Mouse (Mus musculus) CH12.LX (cell line): ENCODE data around the gene Vmn1r49. TPM values are rescaled to one million over a fixed set of nuclear protein-coding genes. Genes with fewer than 3 reads are reported as not detected.
"Not testable (repeated sequence)": the region's sequence is repeated elsewhere in the genome, so short reads cannot be mapped to it uniquely, and the experiment has no call there.

Experiments used
- DNase-seq: peaks from one replicate; pipeline ENCODE4 v3.0.0-alpha.2; 2013; ENCODE audit errors: extremely low read depth
- H3K27ac ChIP-seq: 2 replicates; pipeline ENCODE4 v1.5.1; 2012; ENCODE audit warnings: low read depth, mild to moderate bottlenecking, control low read depth, moderate library complexity; ENCODE audit not compliant: insufficient read depth
- H3K27me3 ChIP-seq: replicated peaks from 2 replicates; pipeline ENCODE3; 2012; ENCODE audit warnings: inconsistent platforms
- H3K36me3 ChIP-seq, 2 experiments: replicated peaks in 1 of 2; 2 replicates each; pipeline versions ENCODE3 to v1.6.1; 2012; ENCODE audit warnings: inconsistent platforms in 1 of 2, low read length in 1 of 2, mild to moderate bottlenecking in 1 of 2, mixed read lengths in 1 of 2, moderate library complexity in 1 of 2; ENCODE audit not compliant: control insufficient read depth in 1 of 2, insufficient read depth in 1 of 2
- H3K4me1 ChIP-seq, 2 experiments: 2 replicates each; pipeline ENCODE4 v1.6.1; 2012; ENCODE audit warnings: inconsistent platforms in 1 of 2, moderate library complexity in 1 of 2; ENCODE audit not compliant: insufficient read depth in 2 of 2, control insufficient read depth in 1 of 2
- H3K4me2 ChIP-seq: 2 replicates; pipeline ENCODE4 v1.6.1; 2012; ENCODE audit warnings: low read depth, mild to moderate bottlenecking, control low read depth; ENCODE audit not compliant: poor library complexity, insufficient read depth, severe bottlenecking
- H3K4me3 ChIP-seq, 3 experiments: fragments of 150-350 bp in 1 of 3; sonication (generic) in 1 of 3; replicated peaks in 1 of 3; 2 replicates each; pipeline versions ENCODE3 to v1.5.1; 2011 to 2012; ENCODE audit warnings: low read depth in 2 of 3, low read length in 2 of 3, mild to moderate bottlenecking in 2 of 3, moderate library complexity in 2 of 3, control low read depth in 1 of 3, improper control_type of control experiment in 1 of 3, inconsistent platforms in 1 of 3, mixed read lengths in 1 of 3; ENCODE audit not compliant: poor library complexity in 1 of 3
- H3K79me2 ChIP-seq: replicated peaks from 2 replicates; pipeline ENCODE4 v1.6.1; 2012; ENCODE audit warnings: mild to moderate bottlenecking, moderate library complexity; ENCODE audit not compliant: control insufficient read depth, poor library complexity, insufficient read depth, severe bottlenecking; ENCODE audit errors: extremely low read depth
- H3K9ac ChIP-seq: 2 replicates; pipeline ENCODE4 v1.6.1; 2012; ENCODE audit warnings: low read depth, mild to moderate bottlenecking, control low read depth, moderate library complexity; ENCODE audit not compliant: insufficient read depth
- H3K9me3 ChIP-seq: replicated peaks from 2 replicates; pipeline ENCODE3; 2012; ENCODE audit warnings: low read length, inconsistent platforms, mixed read lengths
- CTCF ChIP-seq, 2 experiments: IDR thresholded peaks in 1 of 2; conservative IDR thresholded peaks in 1 of 2; 2 replicates each; pipeline ENCODE4 v1.5.1; 2011 to 2012; ENCODE audit warnings: low read depth in 2 of 2, low read length in 2 of 2, improper control_type of control experiment in 1 of 2, inconsistent platforms in 1 of 2, mild to moderate bottlenecking in 1 of 2, moderate library complexity in 1 of 2
- E2F4 ChIP-seq: IDR thresholded peaks from 2 replicates; pipeline ENCODE4 v1.6.1; 2011; ENCODE audit warnings: low read depth, low read length, improper control_type of control experiment; ENCODE audit not compliant: insufficient replicate concordance
- ELF1 ChIP-seq: IDR thresholded peaks from 2 replicates; pipeline ENCODE4 v1.6.1; 2014; ENCODE audit warnings: low read depth, mild to moderate bottlenecking, inconsistent platforms, low read length, improper control_type of control experiment
- EP300 ChIP-seq: IDR thresholded peaks from 2 replicates; pipeline ENCODE4 v1.6.1; 2011; ENCODE audit warnings: low read length, improper control_type of control experiment
- GABPA ChIP-seq: IDR thresholded peaks from 2 replicates; pipeline ENCODE4 v1.6.1; 2012; ENCODE audit warnings: low read depth, low read length, improper control_type of control experiment, inconsistent platforms; ENCODE audit not compliant: insufficient replicate concordance
- JUN ChIP-seq: IDR thresholded peaks from 2 replicates; pipeline ENCODE4 v1.6.1; 2011; ENCODE audit warnings: low read depth, mild to moderate bottlenecking, low read length, improper control_type of control experiment, moderate library complexity; ENCODE audit not compliant: insufficient read depth
- KAT2A ChIP-seq: IDR thresholded peaks from 2 replicates; pipeline ENCODE4 v1.6.1; 2012; ENCODE audit warnings: low read length, improper control_type of control experiment, inconsistent platforms; ENCODE audit not compliant: insufficient replicate concordance
- MAFK ChIP-seq: IDR thresholded peaks from 2 replicates; pipeline ENCODE4 v1.6.1; 2011; ENCODE audit warnings: low read length, improper control_type of control experiment; ENCODE audit not compliant: insufficient replicate concordance
- MAX ChIP-seq: IDR thresholded peaks from 2 replicates; pipeline ENCODE4 v1.6.1; 2011; ENCODE audit warnings: low read length, improper control_type of control experiment
- MEF2A ChIP-seq: IDR thresholded peaks from 2 replicates; pipeline ENCODE4 v1.6.1; 2014; ENCODE audit warnings: low read depth, mild to moderate bottlenecking, inconsistent platforms, low read length, improper control_type of control experiment, borderline replicate concordance
- MYC ChIP-seq: IDR thresholded peaks from 2 replicates; pipeline ENCODE4 v1.6.1; 2011; ENCODE audit warnings: low read depth, mild to moderate bottlenecking, improper control_type of control experiment, low read length
- RCOR1 ChIP-seq: conservative IDR thresholded peaks from 2 replicates; pipeline ENCODE4 v1.6.1; 2012; ENCODE audit warnings: low read depth, mild to moderate bottlenecking, inconsistent platforms, low read length, improper control_type of control experiment
- SIN3A ChIP-seq: IDR thresholded peaks from 2 replicates; pipeline ENCODE4 v1.6.1; 2012; ENCODE audit warnings: low read length, improper control_type of control experiment, inconsistent platforms
- SMC3 ChIP-seq: IDR thresholded peaks from 2 replicates; pipeline ENCODE4 v1.6.1; 2011; ENCODE audit warnings: low read depth, low read length, improper control_type of control experiment
- TCF12 ChIP-seq: IDR thresholded peaks from 2 replicates; pipeline ENCODE4 v1.6.1; 2014; ENCODE audit warnings: low read depth, mild to moderate bottlenecking, inconsistent platforms, low read length, improper control_type of control experiment
- USF1 ChIP-seq: IDR thresholded peaks from 2 replicates; pipeline ENCODE4 v1.6.1; 2014; ENCODE audit warnings: low read depth, mild to moderate bottlenecking, inconsistent platforms, low read length, improper control_type of control experiment
- ZKSCAN1 ChIP-seq: IDR thresholded peaks from 2 replicates; pipeline ENCODE4 v1.6.1; 2012; ENCODE audit warnings: low read depth, inconsistent platforms, low read length, improper control_type of control experiment, borderline replicate concordance
- dilution Hi-C: fragments of 300-500 bp; cut with MboI; formaldehyde crosslinking; loops from 2 replicates; pipeline ENCODE4 v1.14.3; 2020; ENCODE audit warnings: low sequenced_read_pairs; ENCODE audit not compliant: extremely low pct_unique_long_range_greater_than_20kb, extremely low pct_ligation_motif_present
- in situ Hi-C: fragments of 300-500 bp; cut with MboI; formaldehyde crosslinking; loops from 3 replicates; pipeline ENCODE4 v1.14.3; 2019; ENCODE audit warnings: low sequenced_read_pairs, low pct_ligation_motif_present, low pct_unique_long_range_greater_than_20kb, mixed read lengths
- polyA plus RNA-seq: library from polyadenylated mRNA; unstranded; fragments of >175 nt; gene quantifications from 2 replicates; pipeline ENCODE4 v1.2.1, GENCODE M21; 2012; ENCODE audit warnings: low read depth; ENCODE audit not compliant: insufficient read length
- total RNA-seq, 2 experiments: library from RNA; depleted of rRNA; stranded (reverse); fragments of 300-350 nt in 1 of 2; fragments of >200 nt in 1 of 2; gene quantifications; 2 replicates each; pipeline ENCODE4 v1.2.3; 2012 to 2014

Vmn1r49 gene
- total RNA-seq (2012; rRNA removed) (not detected in 2 replicates), total RNA-seq (2014; rRNA removed) (not detected in 2 replicates), polyA plus RNA-seq (not detected in 2 replicates)

DNA sequence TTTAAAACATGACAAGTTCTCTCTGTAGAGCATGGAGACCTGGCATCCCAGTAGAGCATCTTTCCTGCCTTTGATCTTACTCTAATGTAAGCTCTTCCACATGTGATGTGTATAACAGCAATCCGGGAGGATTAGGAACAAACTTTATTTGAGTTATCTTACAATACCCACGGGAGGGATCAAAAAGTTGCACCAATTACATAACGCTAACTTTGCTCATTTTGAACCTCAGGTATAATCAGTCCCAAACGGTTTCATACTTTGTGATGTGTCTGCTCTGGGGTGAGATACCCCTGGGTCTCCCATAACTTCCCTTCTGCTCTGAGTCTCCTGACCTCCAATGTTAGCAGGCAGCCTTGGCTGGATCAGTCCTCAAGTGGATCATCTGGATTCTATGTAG lies at the start of gene Vmn1r49:
Vmn1r49 (minus strand) TSS at position 101 of the 400 bp plus-strand sequence.
- Histone ChIP-seq H3K27ac (no peak within 1 kb of the TSS), H3K79me2 (no peaks in the 10 kb centered on the region), H3K36me3 (no peaks in the 10 kb centered on the region), H3K9ac (no peak within 1 kb of the TSS), H3K9me3 (no peaks in the 10 kb centered on the region), H3K4me3 (no peak within 1 kb of the TSS), H3K4me2 (no peak within 1 kb of the TSS), H3K4me1 (no peaks in the 10 kb centered on the region), H3K27me3 (peaks cover 58% of the 10 kb centered on the region)
- dilution Hi-C loops = no loop called here
- no peak for TF ChIP-seq EP300
- no peak for TF ChIP-seq SIN3A
- no peak for TF ChIP-seq USF1
- no peak for TF ChIP-seq TCF12
- no peak for TF ChIP-seq RCOR1
- DNase-seq = no peak
- in situ Hi-C loops = no loop called here

DNA sequence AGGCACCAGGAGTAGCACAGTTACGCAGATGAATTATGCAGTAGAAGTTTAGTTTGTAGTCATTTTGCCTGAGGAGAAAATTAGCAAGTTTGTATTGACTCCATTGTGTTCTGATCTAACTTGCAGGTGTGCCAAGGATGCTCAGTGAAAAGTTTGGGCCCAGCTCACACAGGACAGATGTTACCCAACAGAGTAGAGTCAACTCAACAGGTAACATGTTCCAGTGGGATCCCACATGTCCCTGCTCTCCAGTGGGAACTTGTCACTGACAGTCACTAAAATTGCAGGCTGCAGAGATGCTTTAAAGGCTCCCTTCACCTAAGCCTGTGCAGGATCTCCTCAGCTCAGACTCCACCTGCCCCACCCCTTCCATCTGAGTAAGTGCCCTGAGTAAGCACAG lies 44.0 kb upstream of the Vmn1r49 start, which contains the start of gene Vmn1r51:
Vmn1r51 (plus strand) TSS at position 301 of the 400 bp plus-strand sequence.
- H3K9ac ChIP-seq, H3K79me2 ChIP-seq, H3K4me2 ChIP-seq, H3K36me3 ChIP-seq, H3K9me3 ChIP-seq, dilution Hi-C loops, H3K4me3 ChIP-seq, DNase-seq, H3K4me1 ChIP-seq, H3K27ac ChIP-seq, in situ Hi-C loops: not testable (repeated sequence)
- peaks cover 68% of the 10 kb centered on the region for H3K27me3 ChIP-seq

DNA sequence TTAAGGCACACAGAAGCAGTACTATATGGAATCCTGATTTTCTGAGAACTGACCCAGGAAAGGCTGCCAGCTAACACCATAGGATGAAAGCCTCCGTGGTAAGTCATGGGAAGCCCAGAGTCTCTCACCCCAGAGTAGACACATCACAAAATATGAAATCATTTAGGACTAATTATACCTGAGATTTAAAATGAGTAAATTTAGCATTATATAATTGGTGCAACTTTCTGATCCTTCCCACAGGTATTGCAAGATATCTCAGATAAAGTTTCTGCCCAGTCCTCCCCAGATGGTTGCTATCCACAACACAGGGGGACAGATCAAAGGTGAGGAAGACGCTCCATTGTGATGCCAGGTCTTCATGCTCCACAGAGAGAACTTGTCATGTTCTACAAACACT lies 22.8 kb upstream of the Vmn1r49 start, which contains the start of gene Vmn1r50:
Vmn1r50 (plus strand) TSS at position 301 of the 400 bp plus-strand sequence.
- no peaks in the 10 kb centered on the region for H3K79me2 ChIP-seq
- no peaks in the 10 kb centered on the region for H3K4me1 ChIP-seq
- H3K9me3 ChIP-seq = no peaks in the 10 kb centered on the region
- peaks cover 77% of the 10 kb centered on the region for H3K27me3 ChIP-seq
- no peak for TF ChIP-seq ELF1
- no peak for TF ChIP-seq E2F4
- no peak for TF ChIP-seq MEF2A
- TF ChIP-seq GABPA = no peak
- no peak for TF ChIP-seq MAFK
- no peak for TF ChIP-seq EP300
- TF ChIP-seq KAT2A = no peak
- TF ChIP-seq MAX = no peak
- no peak for TF ChIP-seq MYC
- no peak for TF ChIP-seq TCF12
- TF ChIP-seq ZKSCAN1 = no peak
- TF ChIP-seq SMC3 = no peak
- no peak for TF ChIP-seq CTCF (conservative IDR thresholded peaks at IDR 0.05 in 1 of 2, IDR thresholded peaks at IDR 0.05 in 1 of 2; ENCODE audit: low read depth in 2 of 2, low read length in 2 of 2)
- no peak for TF ChIP-seq JUN
- DNase-seq = no peak
- H3K4me3 ChIP-seq = no peak within 1 kb of the TSS
- H3K9ac ChIP-seq = no peak within 1 kb of the TSS
- no peak within 1 kb of the TSS for H3K27ac ChIP-seq
- no peaks in the 10 kb centered on the region for H3K36me3 ChIP-seq
- dilution Hi-C loops = no loop called here
- in situ Hi-C loops = no loop called here
- no peak within 1 kb of the TSS for H3K4me2 ChIP-seq
